Mouse (Mus musculus) right cerebral cortex, adult 18-20 months (tissue): ENCODE data around the gene Kcnj6.

Experiments used
- DNase-seq: peaks from one replicate; pipeline ENCODE4 v3.0.0; 2022; ENCODE audit warnings: mixed read lengths

Kcnj6 gene

GRCm38 (mm10) chr16:94931343-94932301, 65.9 kb downstream of the Kcnj6 start:
- peak; percentile 86 for DNase-seq

- DNase-seq: no peak
Measured at GRCm38 (mm10) chr16:94925364-94925763, 72.1 kb downstream of the Kcnj6 start.

GRCm38 (mm10) chr16:94919177-94919576, 78.3 kb downstream of the Kcnj6 start:
- no peak for DNase-seq

GRCm38 (mm10) chr16:94906026-94906425, 91.5 kb downstream of the Kcnj6 start:
- DNase-seq: peak; percentile 88

GRCm38 (mm10) chr16:94898832-94899231, 98.7 kb downstream of the Kcnj6 start:
- DNase-seq: peak; percentile 46

- no peak for DNase-seq
Measured at GRCm38 (mm10) chr16:94892162-94892650, 105.3 kb downstream of the Kcnj6 start.

GRCm38 (mm10) chr16:94890581-94890980, 106.9 kb downstream of the Kcnj6 start:
- DNase-seq: no peak

- peak; percentile 46 for DNase-seq
Measured at GRCm38 (mm10) chr16:94890056-94890455, 107.4 kb downstream of the Kcnj6 start.

- no peak for DNase-seq
Measured at GRCm38 (mm10) chr16:94888554-94888953, 108.9 kb downstream of the Kcnj6 start.

- no peak for DNase-seq
Measured at GRCm38 (mm10) chr16:94886398-94886797, 111.1 kb downstream of the Kcnj6 start.

GRCm38 (mm10) chr16:94885062-94885461, 112.4 kb downstream of the Kcnj6 start:
- peak; percentile 41 for DNase-seq

- no peak for DNase-seq
Measured at GRCm38 (mm10) chr16:94883909-94884308, 113.6 kb downstream of the Kcnj6 start.

- DNase-seq: peak; percentile 62
Measured at GRCm38 (mm10) chr16:94883196-94883595, 114.3 kb downstream of the Kcnj6 start.

GRCm38 (mm10) chr16:94882111-94882510, 115.4 kb downstream of the Kcnj6 start:
- DNase-seq: peak; percentile 80

- DNase-seq: no peak
Measured at GRCm38 (mm10) chr16:94872614-94873272, 124.8 kb downstream of the Kcnj6 start.

GRCm38 (mm10) chr16:94868354-94868753, 129.1 kb downstream of the Kcnj6 start:
- no peak for DNase-seq

- DNase-seq: no peak
Measured at GRCm38 (mm10) chr16:94866300-94866956, 131.1 kb downstream of the Kcnj6 start.

GRCm38 (mm10) chr16:94865796-94866195, 131.7 kb downstream of the Kcnj6 start:
- no peak for DNase-seq

GRCm38 (mm10) chr16:94865101-94865500, 132.4 kb downstream of the Kcnj6 start:
- DNase-seq: no peak

GRCm38 (mm10) chr16:94863475-94863874, 134.0 kb downstream of the Kcnj6 start:
- no peak for DNase-seq

GRCm38 (mm10) chr16:94855990-94856389, 141.5 kb downstream of the Kcnj6 start:
- no peak for DNase-seq

- peak; percentile 51 for DNase-seq
Measured at GRCm38 (mm10) chr16:94852407-94853160, 144.9 kb downstream of the Kcnj6 start.
